Mouse (Mus musculus): Measurements from ENCODE around the gene Apoc2. TPM values are rescaled to one million over a fixed set of nuclear protein-coding genes. Genes with fewer than 3 reads are reported as not detected.

Apoc2 gene
- total RNA-seq, 1 experiment from 2014 or later: not detected

GRCm38 (mm10) chr7:19683771-19684201, 6.0 kb upstream of the Apoc2 start:
- ATAC-seq (replicated peaks; ENCODE audit: low read depth, poor library complexity, severe bottlenecking): peak; percentile 61

DNA sequence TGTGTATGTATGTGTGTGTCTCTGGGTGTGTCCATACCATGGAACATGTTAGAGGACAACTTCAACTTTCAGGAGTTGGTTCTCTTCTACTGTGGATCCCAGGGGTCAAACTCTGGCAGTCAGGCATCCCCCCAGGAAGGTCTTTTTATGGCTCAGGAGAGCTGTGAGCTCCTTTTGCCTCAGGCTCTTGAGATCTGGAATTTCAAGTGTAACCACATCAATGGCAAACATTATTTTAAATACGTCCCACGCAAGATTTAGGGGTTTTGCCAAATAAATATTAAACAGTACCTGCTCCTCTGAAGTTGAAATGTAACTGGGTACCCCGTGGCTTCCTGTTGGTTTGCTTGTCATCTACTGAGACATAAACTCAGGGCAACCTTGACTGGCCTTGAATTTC, 5.2 kb upstream of the Apoc2 start:
- ATAC-seq (replicated peaks; ENCODE audit: low read depth, poor library complexity, severe bottlenecking): no peak

GRCm38 (mm10) chr7:19681202-19681694, 3.5 kb upstream of the Apoc2 start, which contains the start of the genes Gm44805 and Apoc4:
Gene Gm44805, minus strand, starts transcription at chr7:19681423.
Gene Apoc4, minus strand, starts transcription at chr7:19681479.
- ATAC-seq (replicated peaks; ENCODE audit: low read depth, poor library complexity, severe bottlenecking): no peak

DNA sequence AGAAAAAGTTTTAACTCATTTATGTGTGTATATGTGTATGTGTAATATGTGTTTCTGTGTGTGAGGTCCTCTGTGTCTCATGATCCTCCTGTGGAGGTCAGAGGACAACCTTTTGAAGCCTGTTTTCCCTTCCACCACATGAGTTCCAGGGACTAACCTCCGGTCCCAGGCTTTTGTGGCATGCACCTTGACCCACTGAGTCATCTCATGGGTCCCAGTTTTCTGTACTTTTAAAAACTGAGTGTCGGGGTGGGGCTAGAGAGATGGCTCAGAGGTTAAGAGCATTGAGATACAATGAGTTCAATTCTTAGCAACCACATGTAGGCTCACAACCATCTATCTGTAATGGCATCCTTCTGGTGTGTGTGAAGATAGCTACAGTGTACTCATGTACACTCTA, 3.0 kb upstream of the Apoc2 start:
- no peak for ATAC-seq (replicated peaks; ENCODE audit: low read depth, poor library complexity, severe bottlenecking)

GRCm38 (mm10) chr7:19678901-19679300, 1.2 kb upstream of the Apoc2 start:
- ATAC-seq (replicated peaks; ENCODE audit: low read depth, poor library complexity, severe bottlenecking): no peak

DNA sequence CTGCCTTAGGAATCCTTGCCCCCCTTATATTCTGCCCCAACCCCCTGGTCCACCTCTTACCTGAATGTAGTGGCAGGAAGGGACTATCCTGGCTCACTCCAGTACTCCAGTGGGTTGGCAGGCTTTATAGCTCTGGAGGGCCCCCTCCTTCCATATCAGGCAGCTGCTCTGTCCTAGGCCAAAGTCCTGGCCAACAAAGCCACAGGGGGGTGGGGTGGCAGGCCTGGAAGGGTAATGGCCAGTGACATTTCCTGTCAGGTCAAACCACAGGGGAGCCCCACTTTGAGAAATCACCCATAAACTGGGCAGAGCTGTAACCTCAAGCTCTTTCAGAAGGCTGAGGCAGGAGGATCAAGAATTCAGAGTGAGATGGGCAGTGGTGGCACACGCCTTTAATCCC, 1.1 kb downstream of the Apoc2 start:
- ATAC-seq (replicated peaks; ENCODE audit: low read depth, poor library complexity, severe bottlenecking): no peak

DNA sequence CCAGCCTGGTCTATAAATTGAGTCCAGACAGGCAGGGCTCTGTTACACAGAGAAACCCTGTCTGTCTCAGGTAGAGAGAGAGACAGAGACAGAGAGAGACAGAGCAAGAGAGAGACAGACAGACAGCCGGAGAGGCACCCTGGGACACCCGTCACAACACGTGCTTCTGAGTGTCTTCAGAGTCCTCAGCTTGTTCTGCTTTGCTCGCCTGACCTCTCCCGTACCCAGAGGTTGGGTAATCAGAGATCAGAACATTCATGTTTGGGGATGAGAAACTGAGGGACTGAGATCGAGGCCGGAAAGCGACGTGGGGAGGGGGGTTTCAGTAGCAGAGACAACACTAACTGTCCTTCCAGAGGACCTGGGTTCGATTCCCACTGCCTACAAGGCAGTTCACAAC, 1.9 kb downstream of the Apoc2 start:
- ATAC-seq (replicated peaks; ENCODE audit: low read depth, poor library complexity, severe bottlenecking): no peak

GRCm38 (mm10) chr7:19673083-19673699, 4.5 kb downstream of the Apoc2 start:
- ATAC-seq (replicated peaks; ENCODE audit: low read depth, poor library complexity, severe bottlenecking): no peak

DNA sequence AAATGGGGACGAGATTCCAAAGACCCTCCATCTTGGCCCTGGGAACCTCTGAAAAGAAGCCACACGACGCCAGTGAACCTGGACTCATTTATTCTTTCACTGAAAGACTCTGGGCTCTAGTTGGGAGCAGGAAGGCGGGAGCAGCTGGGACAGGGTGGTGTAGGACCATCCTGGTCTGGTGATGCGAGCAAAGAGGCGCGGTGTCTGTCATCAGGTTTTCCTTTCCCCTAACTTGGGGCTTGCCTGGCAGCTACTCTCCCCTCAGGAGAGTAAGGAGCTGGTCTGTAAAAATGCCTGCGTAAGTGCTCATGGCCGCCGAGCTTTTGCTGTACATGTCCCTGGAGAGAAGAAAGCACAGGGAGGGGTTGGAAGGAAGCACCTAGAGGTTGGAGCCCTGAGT, 6.2 kb downstream of the Apoc2 start:
- no peak for ATAC-seq (replicated peaks; ENCODE audit: low read depth, poor library complexity, severe bottlenecking)

DNA sequence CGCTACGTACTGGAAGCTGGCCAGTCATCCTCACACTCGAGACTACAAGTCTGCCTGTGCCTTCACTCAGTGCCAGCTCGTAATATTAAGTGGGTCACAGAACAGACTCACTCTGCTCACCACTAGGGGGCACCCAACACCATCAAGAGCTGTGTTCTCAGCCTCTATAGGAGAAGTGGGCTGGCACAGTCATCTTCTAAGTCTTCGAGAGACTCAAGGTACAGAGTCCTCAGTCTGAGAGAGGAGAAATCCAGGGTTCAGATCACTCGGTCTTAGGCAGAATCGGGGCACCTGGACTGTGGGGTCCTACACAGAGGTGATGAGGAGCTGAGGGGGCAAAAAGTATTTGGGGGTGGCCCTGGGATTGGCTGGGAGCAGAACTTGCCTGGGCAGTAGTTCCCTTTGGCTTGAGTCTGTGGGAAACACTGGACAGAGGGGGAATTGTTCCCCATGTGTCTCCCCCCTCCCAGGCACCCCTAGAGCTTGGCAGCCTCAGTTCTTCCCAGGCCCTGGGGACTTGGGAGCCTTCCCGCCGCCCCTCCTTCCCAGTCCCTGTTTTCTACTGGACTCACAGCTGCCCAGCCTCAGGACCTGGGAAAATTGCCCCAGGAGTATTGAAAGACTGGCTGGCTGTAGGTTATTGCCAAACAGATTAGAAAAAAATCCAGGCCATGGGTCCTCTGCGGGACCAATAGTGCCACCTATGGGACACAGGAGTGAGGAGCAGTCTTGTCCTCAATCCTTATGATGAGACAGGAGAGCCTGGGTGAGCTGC, 8.6 kb downstream of the Apoc2 start:
- ATAC-seq (replicated peaks; ENCODE audit: low read depth, poor library complexity, severe bottlenecking): peak; percentile 68

- no peak for ATAC-seq (replicated peaks; ENCODE audit: low read depth, poor library complexity, severe bottlenecking)
Observed at GRCm38 (mm10) chr7:19667434-19667833, 10.3 kb downstream of the Apoc2 start.

- no peak for ATAC-seq (replicated peaks; ENCODE audit: low read depth, poor library complexity, severe bottlenecking)
Observed at GRCm38 (mm10) chr7:19666750-19667149, 11.0 kb downstream of the Apoc2 start.

GRCm38 (mm10) chr7:19664955-19665841, 12.5 kb downstream of the Apoc2 start, which contains the start of gene Clptm1:
Gene Clptm1, minus strand, starts transcription at chr7:19665033.
- peak; percentile 71 for ATAC-seq (replicated peaks; ENCODE audit: low read depth, poor library complexity, severe bottlenecking)

GRCm38 (mm10) chr7:19664455-19664954, 13.2 kb downstream of the Apoc2 start:
- peak; percentile 1; the same call in 1 of the 2 replicates for ATAC-seq (replicated peaks; ENCODE audit: low read depth, poor library complexity, severe bottlenecking)

DNA sequence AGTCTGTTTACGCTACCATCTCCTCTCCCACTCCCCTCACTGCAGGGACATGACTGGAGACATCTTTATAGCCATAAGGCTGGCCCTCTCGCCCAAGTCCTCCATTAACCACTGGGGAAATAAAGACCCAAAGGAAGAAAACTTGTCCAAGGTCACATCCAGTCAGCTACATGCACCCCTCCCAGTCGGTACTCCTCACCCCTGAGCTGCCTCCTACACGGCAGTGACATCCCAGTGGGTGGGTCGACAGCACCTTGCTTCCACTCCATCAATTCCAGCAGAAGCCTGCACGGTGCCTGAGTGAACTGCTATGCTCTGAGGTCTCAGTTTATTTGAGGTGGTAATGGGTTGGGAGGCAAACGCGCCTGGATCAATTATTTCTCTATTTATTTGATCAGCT, 13.8 kb downstream of the Apoc2 start:
- no peak for ATAC-seq (replicated peaks; ENCODE audit: low read depth, poor library complexity, severe bottlenecking)

GRCm38 (mm10) chr7:19652614-19653013, 25.1 kb downstream of the Apoc2 start:
- ATAC-seq (replicated peaks; ENCODE audit: low read depth, poor library complexity, severe bottlenecking): no peak

- ATAC-seq (replicated peaks; ENCODE audit: low read depth, poor library complexity, severe bottlenecking): peak; percentile 47; the same call in 1 of the 2 replicates
Observed at GRCm38 (mm10) chr7:19651063-19651786, 26.5 kb downstream of the Apoc2 start.

DNA sequence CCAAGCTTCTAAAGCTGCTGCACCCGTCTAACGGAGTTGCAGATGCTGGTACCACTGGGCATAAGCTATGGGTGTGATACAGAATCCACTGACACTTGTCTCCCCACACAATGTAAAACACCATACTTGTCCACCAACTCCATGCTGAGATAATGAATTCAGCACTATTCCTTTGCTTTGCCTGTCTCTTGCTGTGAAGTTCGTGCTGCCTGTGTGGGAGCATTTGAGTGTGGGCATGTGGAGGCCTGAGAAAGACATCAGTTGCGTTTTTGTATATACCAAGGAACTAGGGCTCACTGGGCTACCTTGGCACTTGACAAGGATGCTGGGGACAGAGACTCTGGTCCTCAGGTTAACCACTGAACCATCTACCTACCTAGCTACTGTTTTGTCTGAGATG, 36.5 kb downstream of the Apoc2 start:
- no peak for ATAC-seq (replicated peaks; ENCODE audit: low read depth, poor library complexity, severe bottlenecking)

DNA sequence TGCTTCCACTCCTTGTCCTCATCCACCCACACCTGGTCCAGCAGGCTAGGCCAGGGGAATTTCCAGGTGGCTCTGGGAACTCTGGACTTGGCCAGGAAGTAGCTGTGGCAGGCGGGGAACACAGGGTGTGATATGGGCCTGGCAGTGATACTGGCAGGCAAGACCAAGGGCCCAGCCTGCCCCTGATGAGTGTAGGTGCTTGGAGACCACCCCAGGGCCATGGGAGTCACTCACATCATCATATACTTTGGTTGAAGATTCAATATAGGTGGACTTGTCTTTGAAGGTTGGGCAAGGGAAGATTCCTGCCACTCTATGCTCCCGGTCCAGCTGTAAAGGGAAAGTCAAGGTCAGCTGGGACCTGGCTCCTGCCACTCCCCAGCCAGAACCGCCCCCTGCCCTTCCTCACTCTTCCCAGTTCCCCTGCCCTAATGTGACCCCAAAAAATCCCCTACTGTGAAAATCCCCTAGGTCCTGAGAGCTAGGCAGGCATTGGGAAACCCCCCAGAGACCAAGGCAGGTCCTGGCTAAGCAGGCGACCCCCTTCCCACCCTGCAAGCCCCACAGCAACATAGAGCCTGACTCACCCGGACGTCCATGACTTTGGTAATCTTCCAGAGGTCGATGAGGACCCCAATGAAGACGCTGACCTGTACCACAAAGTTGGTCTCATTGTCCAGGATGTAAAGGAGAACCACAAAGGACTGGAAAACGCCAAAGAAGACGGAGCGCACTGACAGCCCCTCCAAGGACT, 42.5 kb downstream of the Apoc2 start:
- no peak for ATAC-seq (replicated peaks; ENCODE audit: low read depth, poor library complexity, severe bottlenecking)
